Mouse (Mus musculus): ENCODE measurements around the gene Itga6. TPM values are rescaled to one million over a fixed set of nuclear protein-coding genes. Genes with fewer than 3 reads are reported as not detected.

The Itga6 gene
- polyA plus RNA-seq, 1 experiment from 2014 or later = 84.8 TPM

GRCm38 (mm10) chr2:71787591-71788460 lies 42.4 kb downstream of the Itga6 start:
- Histone ChIP-seq H3K36me3 (ENCODE audit: inconsistent target) (no peaks in the 10 kb centered on the region), H3K79me2 (ENCODE audit: inconsistent target) (peaks cover 54% of the 10 kb centered on the region), H3K27ac (peak overlapping the region; percentile 25; the same call in 1 of the 2 replicates), H3K4me3 (ENCODE audit: inconsistent target) (peak overlapping the region; percentile 77)
- WGBS (ENCODE audit: missing documents) = 11% methylated on average over 32 of the region's 32 CpGs

DNA sequence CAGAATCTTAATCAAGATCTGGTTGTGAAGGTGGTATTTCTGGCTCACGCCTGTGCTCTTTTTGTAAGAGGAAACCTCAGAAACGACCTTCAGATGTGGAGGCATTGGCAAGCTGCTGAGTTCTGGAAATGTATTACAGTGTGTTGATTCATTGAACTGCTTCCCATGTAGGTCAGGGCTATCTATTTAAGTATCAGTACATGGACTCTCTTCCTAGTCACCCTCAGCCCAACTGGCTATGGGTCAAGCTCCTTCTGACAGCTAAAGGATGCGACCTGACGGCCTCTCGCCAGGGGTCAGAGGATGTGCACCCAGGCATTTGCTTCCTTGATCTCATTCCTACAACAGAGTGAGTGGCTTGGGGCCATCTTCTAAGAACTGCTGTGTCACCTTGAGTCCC lies 45.3 kb downstream of the Itga6 start:
- no peak overlapping the region for H3K27ac ChIP-seq
- WGBS (ENCODE audit: missing documents) = 81% methylated on average over 5 of the region's 5 CpGs
- H3K4me3 ChIP-seq (ENCODE audit: inconsistent target) = no peak overlapping the region
- H3K36me3 ChIP-seq (ENCODE audit: inconsistent target) = no peaks in the 10 kb centered on the region
- peaks cover 84% of the 10 kb centered on the region for H3K79me2 ChIP-seq (ENCODE audit: inconsistent target)

DNA sequence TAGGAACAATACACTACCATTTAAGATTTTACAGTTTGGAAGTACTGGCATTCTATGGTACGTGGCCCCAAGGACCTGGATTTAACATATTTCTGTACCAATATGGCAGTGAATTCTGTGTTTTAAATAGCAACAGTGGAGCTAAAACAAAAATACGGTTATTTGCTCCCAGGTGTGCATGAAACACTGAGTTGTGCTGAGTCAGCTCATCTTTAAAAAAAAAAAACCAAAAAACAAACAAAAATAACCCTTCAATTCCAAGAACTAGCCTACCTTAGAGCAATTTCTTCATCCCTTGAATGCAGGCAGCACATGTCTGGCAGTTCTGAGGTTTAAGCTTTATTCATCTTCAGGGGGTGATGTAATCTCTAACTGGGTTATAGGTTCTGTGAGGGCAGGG lies 45.8 kb downstream of the Itga6 start:
- no peaks in the 10 kb centered on the region for H3K36me3 ChIP-seq (ENCODE audit: inconsistent target)
- H3K27ac ChIP-seq = no peak overlapping the region
- peaks cover 88% of the 10 kb centered on the region for H3K79me2 ChIP-seq (ENCODE audit: inconsistent target)
- H3K4me3 ChIP-seq (ENCODE audit: inconsistent target) = no peak overlapping the region
- 100% methylated on average over 2 of the region's 2 CpGs for WGBS (ENCODE audit: missing documents)

- Histone ChIP-seq H3K36me3 (ENCODE audit: inconsistent target) (no peaks in the 10 kb centered on the region), H3K79me2 (ENCODE audit: inconsistent target) (peaks cover 100% of the 10 kb centered on the region), H3K27ac (no peak overlapping the region), H3K4me3 (ENCODE audit: inconsistent target) (no peak overlapping the region)
- 92% methylated on average over 6 of the region's 6 CpGs for WGBS (ENCODE audit: missing documents)
These were observed 48.7 kb downstream of the Itga6 start for GRCm38 (mm10) chr2:71794139-71794538.

GRCm38 (mm10) chr2:71796787-71797186 lies 51.4 kb downstream of the Itga6 start:
- Histone ChIP-seq H3K4me3 (ENCODE audit: inconsistent target) (no peak overlapping the region), H3K27ac (no peak overlapping the region), H3K79me2 (ENCODE audit: inconsistent target) (peaks cover 100% of the 10 kb centered on the region), H3K36me3 (ENCODE audit: inconsistent target) (no peaks in the 10 kb centered on the region)
- WGBS (ENCODE audit: missing documents) = 83% methylated on average over 6 of the region's 6 CpGs

DNA sequence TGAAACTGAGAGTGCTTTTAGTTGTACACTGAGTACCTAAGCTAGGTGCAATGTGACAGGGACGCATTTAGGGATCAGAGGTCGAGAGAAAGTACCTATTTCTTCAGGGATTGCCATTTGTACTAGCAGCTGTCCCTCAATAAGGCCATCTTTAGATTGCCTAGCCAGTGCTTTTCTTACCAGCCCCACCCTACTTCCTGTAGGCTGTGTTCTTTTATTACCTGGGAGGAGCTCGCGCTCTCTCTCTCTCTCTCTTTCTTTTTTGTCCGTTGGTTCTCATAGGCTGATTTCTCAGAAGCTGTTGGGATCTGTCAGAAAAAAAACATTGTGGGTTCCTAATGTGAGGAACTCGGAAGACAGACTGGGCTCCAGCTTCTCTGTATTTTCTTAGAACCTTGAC lies 55.4 kb downstream of the Itga6 start:
- no peaks in the 10 kb centered on the region for H3K36me3 ChIP-seq (ENCODE audit: inconsistent target)
- no peak overlapping the region for H3K27ac ChIP-seq
- H3K79me2 ChIP-seq (ENCODE audit: inconsistent target) = peaks cover 100% of the 10 kb centered on the region
- 63% methylated on average over 6 of the region's 6 CpGs for WGBS (ENCODE audit: missing documents)
- H3K4me3 ChIP-seq (ENCODE audit: inconsistent target) = no peak overlapping the region

GRCm38 (mm10) chr2:71801691-71802090 lies 56.3 kb downstream of the Itga6 start:
- no peaks in the 10 kb centered on the region for H3K36me3 ChIP-seq (ENCODE audit: inconsistent target)
- H3K4me3 ChIP-seq (ENCODE audit: inconsistent target) = no peak overlapping the region
- no peak overlapping the region for H3K27ac ChIP-seq
- WGBS (ENCODE audit: missing documents) = 83% methylated on average over 5 of the region's 7 CpGs
- H3K79me2 ChIP-seq (ENCODE audit: inconsistent target) = peaks cover 100% of the 10 kb centered on the region

GRCm38 (mm10) chr2:71802131-71802530 lies 56.7 kb downstream of the Itga6 start:
- H3K27ac ChIP-seq = no peak overlapping the region
- peaks cover 100% of the 10 kb centered on the region for H3K79me2 ChIP-seq (ENCODE audit: inconsistent target)
- no peak overlapping the region for H3K4me3 ChIP-seq (ENCODE audit: inconsistent target)
- 97% methylated on average over 4 of the region's 4 CpGs for WGBS (ENCODE audit: missing documents)
- H3K36me3 ChIP-seq (ENCODE audit: inconsistent target) = no peaks in the 10 kb centered on the region

DNA sequence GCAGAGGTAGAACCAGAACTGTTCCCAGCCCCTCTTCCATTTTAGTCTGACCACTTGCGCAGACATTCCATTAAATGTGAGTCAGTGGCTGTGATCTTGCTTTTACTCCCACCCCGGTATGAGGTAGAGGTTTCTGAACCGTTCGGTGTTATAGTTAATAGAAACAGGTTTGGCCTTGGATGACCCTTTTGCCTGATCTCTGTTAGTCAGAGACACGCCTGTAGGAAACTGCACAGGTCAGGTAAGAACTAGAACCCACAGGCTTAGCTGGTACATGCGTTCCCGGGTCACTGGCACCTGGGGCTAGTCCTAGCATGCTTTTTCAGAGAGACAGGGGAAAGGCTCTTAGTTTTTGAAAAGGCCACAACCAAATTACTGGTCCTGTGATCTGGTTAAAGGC lies 59.7 kb downstream of the Itga6 start:
- Histone ChIP-seq H3K36me3 (ENCODE audit: inconsistent target) (no peaks in the 10 kb centered on the region), H3K27ac (no peak overlapping the region), H3K79me2 (ENCODE audit: inconsistent target) (peaks cover 100% of the 10 kb centered on the region), H3K4me3 (ENCODE audit: inconsistent target) (no peak overlapping the region)
- 94% methylated on average over 7 of the region's 7 CpGs for WGBS (ENCODE audit: missing documents)

GRCm38 (mm10) chr2:71805611-71806567 lies 60.5 kb downstream of the Itga6 start:
- no peak overlapping the region for H3K27ac ChIP-seq
- WGBS (ENCODE audit: missing documents) = 95% methylated on average over 11 of the region's 11 CpGs
- no peaks in the 10 kb centered on the region for H3K36me3 ChIP-seq (ENCODE audit: inconsistent target)

DNA sequence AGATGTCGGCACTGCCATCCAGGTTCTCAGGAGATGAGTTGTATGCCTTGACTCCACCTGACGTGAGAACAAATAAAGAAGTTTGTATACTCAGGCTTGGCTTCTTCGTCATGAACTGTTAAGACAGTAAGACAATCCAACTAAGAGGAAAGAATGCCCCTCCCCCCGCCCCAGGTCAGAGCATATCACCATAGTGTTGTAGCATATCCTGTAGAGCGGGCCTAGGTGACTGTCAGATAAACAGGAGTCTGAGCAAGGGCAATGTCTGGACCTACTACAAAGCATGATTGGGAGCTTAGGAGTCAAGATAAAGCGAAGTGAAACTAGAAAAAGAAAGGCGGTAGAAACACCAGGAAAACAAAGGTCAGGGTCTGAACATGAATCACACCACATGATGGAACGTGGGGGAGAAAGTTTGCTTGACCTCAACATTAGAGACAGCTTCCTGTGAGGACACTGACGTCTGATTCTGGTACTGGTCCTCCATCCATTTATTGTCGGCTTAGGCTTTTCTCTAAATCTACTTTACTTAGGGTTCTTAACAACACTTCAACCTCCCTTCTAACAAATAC lies 64.0 kb downstream of the Itga6 start:
- Histone ChIP-seq H3K4me3 (ENCODE audit: inconsistent target) (no peak overlapping the region), H3K79me2 (ENCODE audit: inconsistent target) (peaks cover 96% of the 10 kb centered on the region), H3K36me3 (ENCODE audit: inconsistent target) (no peaks in the 10 kb centered on the region), H3K27ac (no peak overlapping the region)
- 75% methylated on average over 10 of the region's 10 CpGs for WGBS (ENCODE audit: missing documents)

More at GRCm38 (mm10) chr2:71805611-71806567, 60.5 kb downstream of the Itga6 start:
- Histone ChIP-seq H3K4me3 (ENCODE audit: inconsistent target) (no peak overlapping the region), H3K79me2 (ENCODE audit: inconsistent target) (peaks cover 100% of the 10 kb centered on the region)

DNA sequence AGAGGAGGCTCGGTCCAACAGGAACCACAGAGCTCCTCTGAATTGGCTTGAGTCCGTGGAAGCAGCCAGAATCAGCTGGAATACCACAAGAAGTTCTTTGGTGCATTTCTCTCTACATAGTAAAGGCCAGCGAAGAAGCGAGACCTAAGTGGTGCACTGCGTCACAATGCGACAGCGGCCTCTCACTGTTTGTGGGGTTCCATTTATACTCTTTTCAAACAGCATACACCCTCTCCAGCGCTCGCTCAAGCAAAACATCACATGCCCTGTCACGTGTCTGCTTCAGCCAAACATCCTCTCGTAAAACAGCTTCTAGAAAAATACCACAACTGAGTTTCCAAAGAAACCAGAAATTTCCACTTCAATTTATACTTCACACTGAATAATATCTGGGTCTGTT lies 64.6 kb downstream of the Itga6 start:
- Histone ChIP-seq H3K36me3 (ENCODE audit: inconsistent target) (no peaks in the 10 kb centered on the region), H3K27ac (no peak overlapping the region), H3K79me2 (ENCODE audit: inconsistent target) (peaks cover 96% of the 10 kb centered on the region), H3K4me3 (ENCODE audit: inconsistent target) (no peak overlapping the region)
- WGBS (ENCODE audit: missing documents) = 94% methylated on average over 11 of the region's 11 CpGs

- Histone ChIP-seq H3K4me3 (ENCODE audit: inconsistent target) (no peak overlapping the region), H3K27ac (no peak overlapping the region), H3K36me3 (ENCODE audit: inconsistent target) (no peaks in the 10 kb centered on the region), H3K79me2 (ENCODE audit: inconsistent target) (peaks cover 95% of the 10 kb centered on the region)
- 60% methylated on average over 6 of the region's 6 CpGs for WGBS (ENCODE audit: missing documents)
These were observed 65.5 kb downstream of the Itga6 start for GRCm38 (mm10) chr2:71810906-71811305.

GRCm38 (mm10) chr2:71812221-71813021 lies 67.0 kb downstream of the Itga6 start:
- 44% methylated on average over 12 of the region's 12 CpGs for WGBS (ENCODE audit: missing documents)
- peaks cover 4% of the 10 kb centered on the region; the same call in 1 of the 2 replicates for H3K36me3 ChIP-seq (ENCODE audit: inconsistent target)
- H3K4me3 ChIP-seq (ENCODE audit: inconsistent target) = no peak overlapping the region
- H3K79me2 ChIP-seq (ENCODE audit: inconsistent target) = peaks cover 87% of the 10 kb centered on the region
- no peak overlapping the region for H3K27ac ChIP-seq

All from macrophage (primary cell).